Mouse (Mus musculus): ENCODE measurements at regions not wholly inside any gene's neighbourhood (a gene's known extent, or its start where the extent isn't known, plus 50 kb on each side); places are given as distances from the start of the nearest gene placed in this dataset.

- no peak for TF ChIP-seq CTCF (conservative IDR thresholded peaks at IDR 0.05; ENCODE audit: insufficient read depth, insufficient read length, low read depth, low read length)
- no peak for TF ChIP-seq POLR2A (IDR thresholded peaks at IDR 0.05; ENCODE audit: low read depth, low read length)
These were observed 392.8 kb upstream of the Adamts5 start for GRCm38 (mm10) chr16:86294436-86294835.

Measured in kidney, adult 2 months (tissue).